In the genomic region with DNA sequence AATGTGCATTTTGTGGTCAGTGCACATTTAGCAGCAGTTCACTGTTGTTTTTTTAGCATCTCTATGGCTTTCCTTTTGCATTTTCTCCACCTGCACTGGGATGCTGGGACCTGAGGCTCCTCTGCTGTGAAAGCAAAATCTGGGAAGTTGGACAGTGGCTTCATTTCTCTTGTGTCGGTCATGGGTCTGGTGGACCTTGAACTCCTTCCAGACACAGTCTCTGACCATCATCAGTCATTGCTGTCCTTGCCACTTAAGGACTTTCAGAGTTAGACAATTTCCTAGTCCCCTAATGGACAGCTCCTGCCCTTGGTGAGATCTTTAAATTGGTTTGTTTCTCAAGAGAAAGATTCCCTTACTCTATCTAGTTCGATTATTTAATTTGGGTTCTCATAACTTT, we compare ENCODE assay signal across 8 mouse cellular contexts.
"Had no signal": no experiment of that assay in that cellular context is flagged by ENCODE, and none has a peak within 500 bp of the region (broad histone marks: within the 10 kb centered on the region; RNA-seq: fewer than 3 reads in every experiment).

No protein-coding gene starts in this region.

- DNase-seq: liver, postnatal 0 days; lung, adult 2 months; lung, postnatal 14 days; lung, postnatal 36 days; right cerebral cortex, postnatal 14 days; thymus, adult 2 months; thymus, postnatal 25 days; thymus, postnatal 4 days had no signal
